Mouse (Mus musculus): ENCODE results near the gene Mfsd5.

- no peak for TF ChIP-seq CTCF (IDR thresholded peaks at IDR 0.05; ENCODE audit: extremely low read depth, insufficient read depth, insufficient read length, insufficient replicate concordance)
- TF ChIP-seq POLR2A (IDR thresholded peaks at IDR 0.05; ENCODE audit: low read depth, low read length), result no peak
Observed at GRCm38 (mm10) chr15:102249251-102249691, 30.0 kb upstream of the Mfsd5 start.
